Mouse (Mus musculus): ENCODE measurements around the gene Rbm47.

The Rbm47 gene

GRCm38 (mm10) chr5:66124931-66125330, 48.0 kb downstream of the Rbm47 start:
- DNase-seq (ENCODE audit: low spot score): no peak

- DNase-seq (ENCODE audit: low spot score): no peak
Measured at GRCm38 (mm10) chr5:66124089-66124400, 48.9 kb downstream of the Rbm47 start.

- DNase-seq (ENCODE audit: low spot score): no peak
Measured at GRCm38 (mm10) chr5:66123295-66124088, 49.4 kb downstream of the Rbm47 start.

GRCm38 (mm10) chr5:66121255-66121654, 51.7 kb downstream of the Rbm47 start:
- DNase-seq (ENCODE audit: low spot score): no peak

- DNase-seq (ENCODE audit: low spot score): no peak
Measured at GRCm38 (mm10) chr5:66114751-66115150, 58.2 kb downstream of the Rbm47 start.

- DNase-seq (ENCODE audit: low spot score): no peak
Measured at GRCm38 (mm10) chr5:66114208-66114607, 58.7 kb downstream of the Rbm47 start.

- no peak for DNase-seq (ENCODE audit: low spot score)
Measured at GRCm38 (mm10) chr5:66112059-66112458, 60.9 kb downstream of the Rbm47 start.

- no peak for DNase-seq (ENCODE audit: low spot score)
Measured at GRCm38 (mm10) chr5:66106372-66106771, 66.5 kb downstream of the Rbm47 start.

- DNase-seq (ENCODE audit: low spot score): no peak
Measured at GRCm38 (mm10) chr5:66105946-66106345, 67.0 kb downstream of the Rbm47 start.

GRCm38 (mm10) chr5:66105366-66105765, 67.6 kb downstream of the Rbm47 start:
- DNase-seq (ENCODE audit: low spot score): no peak

GRCm38 (mm10) chr5:66103386-66103785, 69.5 kb downstream of the Rbm47 start:
- no peak for DNase-seq (ENCODE audit: low spot score)

GRCm38 (mm10) chr5:66102821-66103220, 70.1 kb downstream of the Rbm47 start:
- no peak for DNase-seq (ENCODE audit: low spot score)

GRCm38 (mm10) chr5:66101577-66101976, 71.3 kb downstream of the Rbm47 start:
- no peak for DNase-seq (ENCODE audit: low spot score)

- DNase-seq (ENCODE audit: low spot score): no peak
Measured at GRCm38 (mm10) chr5:66100322-66100721, 72.6 kb downstream of the Rbm47 start.

GRCm38 (mm10) chr5:66098094-66098871, 74.6 kb downstream of the Rbm47 start:
- no peak for DNase-seq (ENCODE audit: low spot score)

- no peak for DNase-seq (ENCODE audit: low spot score)
Measured at GRCm38 (mm10) chr5:66096081-66096480, 76.8 kb downstream of the Rbm47 start.

- DNase-seq (ENCODE audit: low spot score): no peak
Measured at GRCm38 (mm10) chr5:66095166-66095565, 77.8 kb downstream of the Rbm47 start.

GRCm38 (mm10) chr5:66090037-66090436, 82.9 kb downstream of the Rbm47 start:
- peak; percentile 39 for DNase-seq (ENCODE audit: low spot score)

- DNase-seq (ENCODE audit: low spot score): no peak
Measured at GRCm38 (mm10) chr5:66089600-66089999, 83.3 kb downstream of the Rbm47 start.

- no peak for DNase-seq (ENCODE audit: low spot score)
Measured at GRCm38 (mm10) chr5:66088902-66089295, 84.0 kb downstream of the Rbm47 start.

- DNase-seq (ENCODE audit: low spot score): no peak
Measured at GRCm38 (mm10) chr5:66088247-66088901, 84.5 kb downstream of the Rbm47 start.

GRCm38 (mm10) chr5:66086952-66087351, 86.0 kb downstream of the Rbm47 start:
- DNase-seq (ENCODE audit: low spot score): no peak

GRCm38 (mm10) chr5:66086304-66086703, 86.6 kb downstream of the Rbm47 start:
- no peak for DNase-seq (ENCODE audit: low spot score)

All from ovary, postnatal 36 days (tissue).